Mouse (Mus musculus): ENCODE measurements around the gene Vps35l. TPM values are rescaled to one million over a fixed set of nuclear protein-coding genes. Genes with fewer than 3 reads are reported as not detected.

Vps35l gene
- polyA plus RNA-seq, 1 experiment from 2014 or later: 66.2 TPM

DNA sequence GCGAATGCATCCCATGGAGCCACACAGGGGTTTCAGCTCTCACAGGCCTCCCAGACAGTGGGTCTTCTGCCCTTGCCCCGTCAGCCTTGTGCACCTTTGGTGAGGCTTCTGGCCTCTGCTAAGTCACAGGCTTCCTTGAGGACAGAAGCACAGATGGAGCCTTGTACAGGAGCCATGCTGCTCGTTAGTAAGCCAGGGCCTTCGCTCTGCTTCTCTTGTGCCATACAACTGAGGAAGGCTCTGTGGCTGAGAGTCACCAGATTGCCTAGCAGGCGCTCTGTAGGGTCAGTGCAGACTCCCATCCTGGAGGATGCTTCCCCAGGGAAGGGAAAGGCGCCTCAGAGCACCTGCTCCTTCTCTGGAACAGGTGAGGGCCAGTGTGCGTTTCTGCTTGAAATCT, 36.0 kb downstream of the Vps35l start:
- Histone ChIP-seq H3K27ac (replicated peaks; ENCODE audit: low read depth, low read length) (no peak overlapping the region), H3K27me3 (ENCODE audit: control insufficient read depth, insufficient read depth, low read length) (no peaks in the 10 kb centered on the region), H3K4me1 (ENCODE audit: control insufficient read depth, insufficient read depth, low read length) (no peaks in the 10 kb centered on the region), H3K4me2 (ENCODE audit: low read depth, severe bottlenecking) (no peak overlapping the region), H3K9ac (ENCODE audit: low read length) (no peak overlapping the region), H3K36me3 (ENCODE audit: control insufficient read depth, insufficient read depth, low read length) (peaks cover 4% of the 10 kb centered on the region; the same call in 1 of the 2 replicates), H3K4me3 (ENCODE audit: low read depth, low read length) (no peak overlapping the region), H3K9me3 (ENCODE audit: control insufficient read depth, low read length) (no peaks in the 10 kb centered on the region)
- WGBS: 87% methylated on average over 7 of the region's 7 CpGs
- ATAC-seq (ENCODE audit: insufficient number of reproducible peaks, low FRiP score, low TSS enrichment, low read depth) (no peak), DNase-seq (ENCODE audit: low spot score) (no peak)

- H3K9ac ChIP-seq (ENCODE audit: low read length): no peak overlapping the region
- no peaks in the 10 kb centered on the region for H3K9me3 ChIP-seq (ENCODE audit: control insufficient read depth, low read length)
- H3K4me2 ChIP-seq (ENCODE audit: low read depth, severe bottlenecking): no peak overlapping the region
- no peak overlapping the region for H3K4me3 ChIP-seq (ENCODE audit: low read depth, low read length)
- no peaks in the 10 kb centered on the region for H3K4me1 ChIP-seq (ENCODE audit: control insufficient read depth, insufficient read depth, low read length)
- DNase-seq (ENCODE audit: low spot score) (no peak), ATAC-seq (ENCODE audit: insufficient number of reproducible peaks, low FRiP score, low TSS enrichment, low read depth) (no peak)
- H3K27ac ChIP-seq (replicated peaks; ENCODE audit: low read depth, low read length): no peak overlapping the region
- H3K27me3 ChIP-seq (ENCODE audit: control insufficient read depth, insufficient read depth, low read length): no peaks in the 10 kb centered on the region
- H3K36me3 ChIP-seq (ENCODE audit: control insufficient read depth, insufficient read depth, low read length): peaks cover 4% of the 10 kb centered on the region; the same call in 1 of the 2 replicates
- WGBS: 89% methylated on average over 9 of the region's 9 CpGs
These were observed 36.5 kb downstream of the Vps35l start for GRCm38 (mm10) chr7:118776491-118776890.

DNA sequence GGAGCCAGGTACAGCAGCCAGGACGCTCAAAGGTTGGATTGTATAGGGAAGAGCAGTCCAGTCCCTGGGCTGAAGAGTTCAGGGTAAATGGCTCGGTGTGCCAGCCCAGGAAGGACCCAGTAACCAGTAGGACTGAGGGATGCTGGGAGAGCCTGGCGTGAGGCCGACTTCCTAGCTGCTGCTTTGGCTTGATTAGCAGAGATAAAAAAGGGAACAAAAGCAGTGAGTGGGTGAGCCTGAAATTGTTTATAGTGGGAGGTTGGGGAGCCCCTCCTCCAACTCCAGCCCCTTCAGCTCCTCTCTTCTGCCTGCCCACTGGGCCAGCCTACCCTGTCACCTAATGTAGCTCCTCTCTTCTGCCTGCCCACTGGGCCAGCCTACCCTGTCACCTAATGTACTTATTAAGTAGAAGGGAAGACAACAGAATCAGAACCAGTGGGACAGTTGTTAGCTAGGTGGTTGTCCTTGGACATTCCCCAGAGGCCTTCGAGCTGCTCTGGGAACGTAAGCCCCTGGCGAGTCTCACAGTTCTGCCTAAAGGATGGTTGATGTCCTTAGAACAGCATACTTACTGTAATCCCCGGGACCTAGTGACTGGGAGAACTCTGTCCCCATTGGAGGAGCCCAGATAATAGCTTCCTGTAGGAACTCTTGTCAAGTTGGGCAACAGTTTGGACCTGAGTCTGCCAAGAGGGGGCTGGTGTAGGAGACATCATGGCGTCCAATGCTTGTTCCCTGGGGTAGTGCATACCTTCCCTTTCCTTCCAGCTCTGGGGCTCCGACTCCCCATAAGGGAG, 37.8 kb downstream of the Vps35l start:
- Histone ChIP-seq H3K36me3 (ENCODE audit: control insufficient read depth, insufficient read depth, low read length) (0 out of 2 replicates have a peak, but pooled peaks cover 2% of the 10 kb centered on the region), H3K27me3 (ENCODE audit: control insufficient read depth, insufficient read depth, low read length) (no peaks in the 10 kb centered on the region), H3K27ac (replicated peaks; ENCODE audit: low read depth, low read length) (no peak overlapping the region), H3K4me1 (ENCODE audit: control insufficient read depth, insufficient read depth, low read length) (no peaks in the 10 kb centered on the region), H3K4me2 (ENCODE audit: low read depth, severe bottlenecking) (no peak overlapping the region), H3K9me3 (ENCODE audit: control insufficient read depth, low read length) (no peaks in the 10 kb centered on the region), H3K4me3 (ENCODE audit: low read depth, low read length) (no peak overlapping the region), H3K9ac (ENCODE audit: low read length) (no peak overlapping the region)
- 89% methylated on average over 10 of the region's 10 CpGs for WGBS
- ATAC-seq (ENCODE audit: insufficient number of reproducible peaks, low FRiP score, low TSS enrichment, low read depth): no peak
- no peak for DNase-seq (ENCODE audit: low spot score)

GRCm38 (mm10) chr7:118778561-118778960, 38.5 kb downstream of the Vps35l start:
- ATAC-seq (ENCODE audit: insufficient number of reproducible peaks, low FRiP score, low TSS enrichment, low read depth): no peak
- H3K27me3 ChIP-seq (ENCODE audit: control insufficient read depth, insufficient read depth, low read length): no peaks in the 10 kb centered on the region
- no peak overlapping the region for H3K4me2 ChIP-seq (ENCODE audit: low read depth, severe bottlenecking)
- no peak overlapping the region for H3K9ac ChIP-seq (ENCODE audit: low read length)
- no peak overlapping the region for H3K4me3 ChIP-seq (ENCODE audit: low read depth, low read length)
- H3K36me3 ChIP-seq (ENCODE audit: control insufficient read depth, insufficient read depth, low read length): 0 out of 2 replicates have a peak, but pooled peaks cover 2% of the 10 kb centered on the region
- H3K9me3 ChIP-seq (ENCODE audit: control insufficient read depth, low read length): no peaks in the 10 kb centered on the region
- no peak overlapping the region for H3K27ac ChIP-seq (replicated peaks; ENCODE audit: low read depth, low read length)
- no peaks in the 10 kb centered on the region for H3K4me1 ChIP-seq (ENCODE audit: control insufficient read depth, insufficient read depth, low read length)
- 86% methylated on average over 6 of the region's 6 CpGs for WGBS
- DNase-seq (ENCODE audit: low spot score): no peak

- H3K4me1 ChIP-seq (ENCODE audit: control insufficient read depth, insufficient read depth, low read length): no peaks in the 10 kb centered on the region
- no peak overlapping the region for H3K4me2 ChIP-seq (ENCODE audit: low read depth, severe bottlenecking)
- no peak overlapping the region for H3K4me3 ChIP-seq (ENCODE audit: low read depth, low read length)
These were observed 43.4 kb downstream of the Vps35l start for GRCm38 (mm10) chr7:118783305-118784001.

DNA sequence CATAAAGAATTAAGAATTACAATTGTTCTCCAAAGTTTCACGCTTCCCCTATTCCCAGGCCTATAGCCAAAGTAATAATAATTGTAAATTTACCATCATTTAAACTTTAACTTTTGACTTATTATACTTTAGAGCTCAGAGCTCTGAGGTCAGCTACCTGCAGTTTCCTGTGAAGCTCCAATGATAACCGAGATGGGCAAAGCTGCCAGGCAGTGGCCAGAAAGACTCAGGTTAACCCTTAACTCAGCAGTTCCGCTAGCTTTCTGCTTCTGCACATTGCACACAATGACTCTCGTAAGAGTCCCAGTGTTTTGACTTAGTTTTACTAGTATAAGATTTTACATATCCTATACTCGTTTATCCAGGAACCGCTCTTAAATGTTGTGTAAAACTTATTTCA, 46.1 kb downstream of the Vps35l start:
- no peak for ATAC-seq (ENCODE audit: insufficient number of reproducible peaks, low FRiP score, low TSS enrichment, low read depth)
- WGBS: 89% methylated on average over 6 of the region's 6 CpGs
- no peaks in the 10 kb centered on the region for H3K27me3 ChIP-seq (ENCODE audit: control insufficient read depth, insufficient read depth, low read length)
- DNase-seq (ENCODE audit: low spot score): no peak
- H3K36me3 ChIP-seq (ENCODE audit: control insufficient read depth, insufficient read depth, low read length): no peaks in the 10 kb centered on the region
- no peaks in the 10 kb centered on the region for H3K4me1 ChIP-seq (ENCODE audit: control insufficient read depth, insufficient read depth, low read length)
- no peak overlapping the region for H3K9ac ChIP-seq (ENCODE audit: low read length)
- no peak overlapping the region for H3K4me3 ChIP-seq (ENCODE audit: low read depth, low read length)
- H3K4me2 ChIP-seq (ENCODE audit: low read depth, severe bottlenecking): no peak overlapping the region
- H3K27ac ChIP-seq (replicated peaks; ENCODE audit: low read depth, low read length): no peak overlapping the region
- H3K9me3 ChIP-seq (ENCODE audit: control insufficient read depth, low read length): no peaks in the 10 kb centered on the region

More at GRCm38 (mm10) chr7:118783305-118784001, 43.4 kb downstream of the Vps35l start:
- WGBS: 91% methylated on average over 11 of the region's 11 CpGs
- H3K36me3 ChIP-seq (ENCODE audit: control insufficient read depth, insufficient read depth, low read length): 0 out of 2 replicates have a peak, but pooled peaks cover 2% of the 10 kb centered on the region
- ATAC-seq (ENCODE audit: insufficient number of reproducible peaks, low FRiP score, low TSS enrichment, low read depth) (no peak), DNase-seq (ENCODE audit: low spot score) (no peak)
- H3K9me3 ChIP-seq (ENCODE audit: control insufficient read depth, low read length): no peaks in the 10 kb centered on the region
- no peaks in the 10 kb centered on the region for H3K27me3 ChIP-seq (ENCODE audit: control insufficient read depth, insufficient read depth, low read length)
- H3K9ac ChIP-seq (ENCODE audit: low read length): no peak overlapping the region
- H3K27ac ChIP-seq (replicated peaks; ENCODE audit: low read depth, low read length): no peak overlapping the region

DNA sequence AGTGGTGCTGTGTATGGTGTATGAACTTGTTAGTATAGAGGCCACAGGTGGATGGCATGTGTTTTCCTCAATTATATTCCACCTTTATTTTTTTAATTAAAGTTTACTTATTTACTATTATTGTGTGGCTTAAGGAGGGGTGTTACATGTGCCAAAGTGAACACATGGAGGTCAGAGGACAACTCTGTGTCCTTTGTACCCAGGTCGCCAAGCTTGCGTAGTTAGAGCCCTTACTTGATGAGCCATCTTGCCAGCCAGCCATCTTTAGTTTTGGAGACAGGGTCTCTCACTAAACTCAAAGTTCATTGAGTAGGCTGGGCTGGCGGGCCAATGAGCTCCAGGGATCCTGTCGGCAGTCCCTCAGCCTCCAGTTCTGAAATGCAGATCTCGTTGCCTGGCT, 47.3 kb downstream of the Vps35l start:
- DNase-seq (ENCODE audit: low spot score) (no peak), ATAC-seq (ENCODE audit: insufficient number of reproducible peaks, low FRiP score, low TSS enrichment, low read depth) (no peak)
- Histone ChIP-seq H3K4me3 (ENCODE audit: low read depth, low read length) (no peak overlapping the region), H3K27me3 (ENCODE audit: control insufficient read depth, insufficient read depth, low read length) (no peaks in the 10 kb centered on the region), H3K4me1 (ENCODE audit: control insufficient read depth, insufficient read depth, low read length) (no peaks in the 10 kb centered on the region), H3K4me2 (ENCODE audit: low read depth, severe bottlenecking) (no peak overlapping the region), H3K9me3 (ENCODE audit: control insufficient read depth, low read length) (no peaks in the 10 kb centered on the region), H3K27ac (replicated peaks; ENCODE audit: low read depth, low read length) (no peak overlapping the region), H3K36me3 (ENCODE audit: control insufficient read depth, insufficient read depth, low read length) (no peaks in the 10 kb centered on the region), H3K9ac (ENCODE audit: low read length) (no peak overlapping the region)
- 90% methylated on average over 5 of the region's 5 CpGs for WGBS

DNA sequence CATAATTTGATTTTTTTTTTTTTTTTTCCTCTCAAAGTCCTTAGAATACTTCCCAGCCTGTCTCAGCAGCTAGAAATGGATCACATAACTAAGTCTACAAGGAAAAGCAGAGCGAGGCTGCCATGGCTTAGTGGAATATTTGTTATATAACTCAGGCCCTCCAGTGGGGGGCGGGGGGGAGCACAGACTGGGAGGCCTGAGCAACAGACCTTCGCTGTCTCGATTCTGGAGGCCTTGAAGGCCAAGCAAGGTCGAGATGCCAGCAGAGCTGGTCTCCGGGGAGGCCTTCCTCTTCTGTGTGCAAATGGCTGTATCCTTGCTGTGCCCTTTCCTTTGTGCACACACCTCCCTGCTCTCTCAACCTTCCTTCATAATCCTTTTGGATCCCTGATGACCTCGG, 48.5 kb downstream of the Vps35l start:
- 78% methylated on average over 7 of the region's 7 CpGs for WGBS
- no peak overlapping the region for H3K4me2 ChIP-seq (ENCODE audit: low read depth, severe bottlenecking)
- no peak for DNase-seq (ENCODE audit: low spot score)

More for the DNA sequence above, 48.5 kb downstream of the Vps35l start:
- H3K9me3 ChIP-seq (ENCODE audit: control insufficient read depth, low read length): no peaks in the 10 kb centered on the region
- no peak overlapping the region for H3K9ac ChIP-seq (ENCODE audit: low read length)
- H3K4me3 ChIP-seq (ENCODE audit: low read depth, low read length): no peak overlapping the region
- no peak for ATAC-seq (ENCODE audit: insufficient number of reproducible peaks, low FRiP score, low TSS enrichment, low read depth)
- no peaks in the 10 kb centered on the region for H3K36me3 ChIP-seq (ENCODE audit: control insufficient read depth, insufficient read depth, low read length)
- H3K4me1 ChIP-seq (ENCODE audit: control insufficient read depth, insufficient read depth, low read length): no peaks in the 10 kb centered on the region
- H3K27ac ChIP-seq (replicated peaks; ENCODE audit: low read depth, low read length): no peak overlapping the region
- H3K27me3 ChIP-seq (ENCODE audit: control insufficient read depth, insufficient read depth, low read length): no peaks in the 10 kb centered on the region

Data from limb, embryonic 11.5 days (tissue).